Mouse (Mus musculus) neural tube, embryonic 12.5 days (tissue): ENCODE data around the gene Dao. TPM values are rescaled to one million over a fixed set of nuclear protein-coding genes. Genes with fewer than 3 reads are reported as not detected.

Source experiments
- ATAC-seq: fragments of 200-750 bp; cut with Nextera tagmentation; 2 replicates; pipeline ENCODE4 v1.8.0; 2017; ENCODE audit warnings: low read depth, mild to moderate bottlenecking, moderate TSS enrichment, moderate library complexity; ENCODE audit not compliant: low FRiP score
- H3K27ac ChIP-seq: fragments of 300-500 bp; sonication (generic); 2 replicates; pipeline ENCODE4 v1.5.1; 2016
- H3K27me3 ChIP-seq: fragments of 300-500 bp; sonication (generic); replicated peaks from 2 replicates; pipeline ENCODE4 v1.6.1; 2016; ENCODE audit warnings: mild to moderate bottlenecking
- H3K36me3 ChIP-seq: fragments of 300-500 bp; sonication (generic); 2 replicates; pipeline ENCODE4 v1.6.1; 2016; ENCODE audit warnings: mild to moderate bottlenecking
- H3K4me1 ChIP-seq: fragments of 300-500 bp; sonication (generic); 2 replicates; pipeline ENCODE4 v1.6.1; 2016
- H3K4me2 ChIP-seq: fragments of 300-500 bp; sonication (generic); replicated peaks from 2 replicates; pipeline ENCODE4 v1.6.1; 2016; ENCODE audit warnings: mild to moderate bottlenecking
- H3K4me3 ChIP-seq: fragments of 300-500 bp; sonication (generic); 2 replicates; pipeline ENCODE4 v1.5.1; 2016
- H3K9ac ChIP-seq: fragments of 300-500 bp; sonication (generic); 2 replicates; pipeline ENCODE4 v1.6.1; 2016; ENCODE audit warnings: mild to moderate bottlenecking
- H3K9me3 ChIP-seq: fragments of 300-500 bp; sonication (generic); 2 replicates; pipeline ENCODE4 v1.6.1; 2016; ENCODE audit warnings: mild to moderate bottlenecking
- WGBS: fragments of 180-500 bp; shearing (Covaris S2); methylation state at CpG from one replicate; pipeline ENCODE4 v1.1.7; 2016; 5-methylcytosine and 5-hydroxymethylcytosine counted together
- polyA plus RNA-seq: library from polyadenylated mRNA; unstranded; fragments of >200 nt; fragmentation: Nextera tagmentation; extraction: Ambion mirVana; gene quantifications from 2 replicates; pipeline ENCODE4 v1.2.1, GENCODE M21; 2016

Dao gene
- polyA plus RNA-seq, 1 experiment from 2014 or later: not detected

DNA sequence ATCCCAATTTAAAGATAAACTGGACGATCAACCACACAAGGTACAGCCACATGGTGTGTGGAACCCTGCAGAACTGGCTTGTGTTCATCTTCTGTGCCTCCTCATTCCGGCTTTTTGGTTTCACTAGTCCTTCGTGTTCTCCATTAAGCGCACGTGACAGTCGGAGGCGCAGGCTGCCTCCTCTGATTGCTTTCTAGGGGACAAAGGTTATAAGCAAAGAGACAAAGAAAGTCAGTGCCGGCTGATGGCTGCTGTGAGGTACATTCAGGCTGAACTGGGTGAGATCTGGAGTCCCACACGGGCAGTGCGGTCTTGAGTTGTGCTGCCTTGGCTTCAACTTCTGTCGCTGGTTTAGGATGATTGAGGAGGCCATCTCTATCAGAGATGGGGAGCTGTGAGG, 1.1 kb downstream of the Dao start:
- Histone ChIP-seq H3K4me2 (no peak overlapping the region), H3K36me3 (no peaks in the 10 kb centered on the region), H3K4me1 (no peaks in the 10 kb centered on the region), H3K9me3 (no peaks in the 10 kb centered on the region), H3K4me3 (no peak overlapping the region), H3K27me3 (no peaks in the 10 kb centered on the region), H3K27ac (no peak overlapping the region), H3K9ac (no peak overlapping the region)
- no peak for ATAC-seq
- WGBS: 44% methylated on average over 11 of the region's 11 CpGs

GRCm38 (mm10) chr5:114005100-114005499, 1.6 kb downstream of the Dao start:
- no peak overlapping the region for H3K4me3 ChIP-seq
- no peak for ATAC-seq
- H3K27ac ChIP-seq: no peak overlapping the region
- H3K27me3 ChIP-seq: no peaks in the 10 kb centered on the region
- no peaks in the 10 kb centered on the region for H3K36me3 ChIP-seq
- WGBS: 46% methylated on average over 5 of the region's 5 CpGs
- H3K9me3 ChIP-seq: no peaks in the 10 kb centered on the region
- H3K9ac ChIP-seq: no peak overlapping the region
- no peaks in the 10 kb centered on the region for H3K4me1 ChIP-seq
- no peak overlapping the region for H3K4me2 ChIP-seq

DNA sequence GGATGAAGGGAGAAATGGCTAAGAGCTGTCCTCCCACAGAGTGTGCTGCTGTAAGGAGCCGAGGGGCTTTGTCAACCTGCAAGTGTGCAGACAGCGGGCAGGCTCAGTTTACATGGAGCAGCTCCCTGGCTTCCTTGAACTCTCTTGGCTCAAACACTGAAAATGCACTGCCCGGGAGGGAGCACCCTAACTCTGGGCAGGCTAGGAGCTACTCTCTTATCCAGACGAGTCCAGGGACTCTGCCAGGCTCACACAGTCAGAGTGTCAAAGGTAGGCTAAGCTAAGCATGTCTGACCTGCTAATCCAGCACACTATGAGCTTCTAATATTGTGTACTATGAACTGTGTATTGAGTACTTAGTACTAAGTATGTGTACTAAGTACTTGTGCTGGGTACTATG, 3.5 kb downstream of the Dao start:
- Histone ChIP-seq H3K4me3 (no peak overlapping the region), H3K4me1 (no peaks in the 10 kb centered on the region), H3K9me3 (no peaks in the 10 kb centered on the region), H3K4me2 (no peak overlapping the region), H3K27ac (no peak overlapping the region), H3K27me3 (no peaks in the 10 kb centered on the region), H3K36me3 (no peaks in the 10 kb centered on the region), H3K9ac (no peak overlapping the region)
- WGBS: 85% methylated on average over 4 of the region's 4 CpGs
- ATAC-seq: no peak

GRCm38 (mm10) chr5:114007753-114008453, 4.4 kb downstream of the Dao start:
- no peaks in the 10 kb centered on the region for H3K9me3 ChIP-seq
- H3K4me1 ChIP-seq: no peaks in the 10 kb centered on the region
- 78% methylated on average over 12 of the region's 12 CpGs for WGBS
- H3K4me2 ChIP-seq: no peak overlapping the region
- H3K27ac ChIP-seq: no peak overlapping the region
- H3K36me3 ChIP-seq: no peaks in the 10 kb centered on the region
- H3K9ac ChIP-seq: no peak overlapping the region
- no peak overlapping the region for H3K4me3 ChIP-seq
- no peaks in the 10 kb centered on the region for H3K27me3 ChIP-seq
- no peak for ATAC-seq

GRCm38 (mm10) chr5:114009049-114009448, 5.5 kb downstream of the Dao start:
- no peaks in the 10 kb centered on the region for H3K9me3 ChIP-seq
- no peak overlapping the region for H3K9ac ChIP-seq
- ATAC-seq: no peak
- 64% methylated on average over 4 of the region's 4 CpGs for WGBS
- no peak overlapping the region for H3K4me3 ChIP-seq
- no peak overlapping the region for H3K4me2 ChIP-seq
- H3K27ac ChIP-seq: no peak overlapping the region
- H3K36me3 ChIP-seq: no peaks in the 10 kb centered on the region
- H3K27me3 ChIP-seq: no peaks in the 10 kb centered on the region
- no peaks in the 10 kb centered on the region for H3K4me1 ChIP-seq

DNA sequence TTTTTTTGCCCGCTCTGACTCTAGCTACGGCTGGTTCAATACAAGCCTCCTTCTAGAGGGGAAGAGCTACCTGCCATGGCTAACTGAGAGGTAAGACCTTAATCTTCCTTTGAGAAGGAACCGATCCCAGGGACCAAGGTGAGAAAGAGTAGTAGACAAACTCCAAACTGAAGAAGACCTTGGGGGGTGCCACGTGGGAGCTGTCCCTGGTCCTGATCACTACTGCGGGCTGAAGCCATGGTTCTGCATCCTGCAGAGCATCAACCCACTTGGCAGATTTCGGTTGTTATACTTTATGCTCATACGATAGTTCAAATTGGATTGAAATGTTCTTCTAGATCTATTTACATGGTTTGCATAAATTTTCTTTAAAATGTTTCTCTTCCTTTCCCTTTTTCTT, 11.6 kb downstream of the Dao start:
- WGBS: 66% methylated on average over 7 of the region's 7 CpGs

DNA sequence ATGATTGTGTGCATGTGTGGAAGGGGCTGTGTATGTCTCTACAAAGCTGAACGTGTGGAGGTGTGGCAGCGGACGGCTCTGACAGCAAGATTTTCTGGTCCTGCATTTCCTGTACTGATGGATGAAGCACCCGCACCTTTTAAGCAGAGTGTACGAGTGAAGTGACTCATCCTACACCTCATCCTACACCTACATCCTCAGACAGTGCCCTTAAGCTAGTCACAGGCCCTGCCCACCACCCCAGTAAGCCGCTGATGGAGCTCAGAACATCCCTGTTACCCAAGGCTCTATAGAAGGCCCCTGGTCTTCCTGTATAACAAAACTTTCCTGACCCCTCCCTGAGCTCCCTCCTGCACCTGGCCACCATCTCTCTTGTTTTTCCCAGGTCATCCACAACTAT, 20.9 kb downstream of the Dao start:
- no peak overlapping the region for H3K4me3 ChIP-seq
- ATAC-seq: no peak
- peak overlapping the region; percentile 35 for H3K4me2 ChIP-seq
- no peak overlapping the region for H3K27ac ChIP-seq
- no peak overlapping the region for H3K9ac ChIP-seq
- no peaks in the 10 kb centered on the region for H3K27me3 ChIP-seq
- peaks cover 8% of the 10 kb centered on the region; the same call in 1 of the 2 replicates for H3K4me1 ChIP-seq
- H3K36me3 ChIP-seq: 0 out of 2 replicates have a peak, but pooled peaks cover 3% of the 10 kb centered on the region
- 73% methylated on average over 6 of the region's 6 CpGs for WGBS
- H3K9me3 ChIP-seq: no peaks in the 10 kb centered on the region

More for the DNA sequence above, 11.6 kb downstream of the Dao start:
- Histone ChIP-seq H3K9ac (no peak overlapping the region), H3K27ac (no peak overlapping the region), H3K9me3 (no peaks in the 10 kb centered on the region), H3K4me1 (no peaks in the 10 kb centered on the region), H3K36me3 (no peaks in the 10 kb centered on the region), H3K4me3 (no peak overlapping the region), H3K4me2 (no peak overlapping the region), H3K27me3 (no peaks in the 10 kb centered on the region)
- no peak for ATAC-seq

DNA sequence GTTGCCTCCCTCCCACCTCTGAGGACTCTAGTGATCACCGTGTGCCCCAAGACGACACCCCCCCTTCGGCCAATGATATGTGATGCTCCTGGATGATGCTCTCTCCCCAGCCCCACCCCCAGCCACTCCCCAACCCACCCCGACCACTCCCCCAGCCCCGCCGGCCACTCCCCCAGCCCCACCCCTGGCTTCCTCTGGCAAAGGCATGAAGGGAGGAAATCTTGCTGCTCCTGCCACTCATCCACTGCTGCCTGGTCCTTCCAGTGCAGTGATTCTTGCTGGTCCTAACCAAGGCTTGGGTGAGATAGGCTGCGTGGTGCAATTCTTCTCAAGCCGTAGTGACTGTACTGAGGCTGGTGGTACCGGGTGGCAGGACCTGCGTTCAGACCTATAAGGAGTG, 21.4 kb downstream of the Dao start:
- H3K9me3 ChIP-seq: no peaks in the 10 kb centered on the region
- peaks cover 8% of the 10 kb centered on the region; the same call in 1 of the 2 replicates for H3K4me1 ChIP-seq
- H3K4me3 ChIP-seq: no peak overlapping the region
- ATAC-seq: no peak
- WGBS: 12% methylated on average over 10 of the region's 10 CpGs
- peak overlapping the region; percentile 35 for H3K4me2 ChIP-seq
- no peaks in the 10 kb centered on the region for H3K27me3 ChIP-seq
- no peak overlapping the region for H3K9ac ChIP-seq
- no peak overlapping the region for H3K27ac ChIP-seq
- 0 out of 2 replicates have a peak, but pooled peaks cover 3% of the 10 kb centered on the region for H3K36me3 ChIP-seq

DNA sequence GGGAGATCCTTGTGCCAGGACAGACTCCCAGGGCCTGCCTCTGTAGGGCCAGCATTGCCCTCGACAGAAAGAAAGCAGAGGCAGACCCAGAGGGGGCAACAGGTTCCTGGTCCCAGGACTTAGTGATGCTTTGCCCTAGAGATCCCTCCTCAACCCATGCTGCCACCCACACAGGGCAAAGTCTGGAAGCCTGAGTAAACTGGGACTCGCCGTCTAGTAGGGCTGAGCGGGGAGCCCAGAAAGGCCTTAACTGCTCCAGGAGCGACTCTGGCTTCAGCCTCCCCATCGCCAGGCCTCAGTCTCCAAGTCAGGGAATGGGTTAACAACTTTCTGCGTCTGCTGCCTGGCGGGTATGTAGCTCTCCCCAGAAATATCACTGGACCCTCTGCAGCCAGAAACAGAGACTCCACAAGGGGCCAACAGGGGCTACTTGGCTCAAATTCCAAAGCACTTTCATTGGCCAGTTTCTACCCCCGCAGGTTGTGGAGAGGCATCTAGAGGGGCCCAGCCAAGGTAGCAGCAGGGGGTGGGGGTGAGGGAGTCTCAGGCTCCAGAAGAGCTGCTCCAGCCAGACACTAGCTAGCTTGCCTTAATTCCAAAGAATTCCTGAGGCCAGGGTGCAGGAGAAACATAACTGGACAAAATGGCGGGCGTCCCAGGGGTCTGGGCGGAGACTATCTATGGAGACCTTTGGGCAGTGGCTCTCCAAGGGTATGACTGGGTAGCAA, 23.9 kb downstream of the Dao start:
- Histone ChIP-seq H3K9ac (no peak overlapping the region), H3K4me1 (peaks cover 12% of the 10 kb centered on the region; the same call in 1 of the 2 replicates), H3K4me3 (no peak overlapping the region), H3K27me3 (no peaks in the 10 kb centered on the region), H3K9me3 (0 out of 2 replicates have a peak, but pooled peaks cover 3% of the 10 kb centered on the region), H3K36me3 (peaks cover 6% of the 10 kb centered on the region; the same call in 1 of the 2 replicates), H3K4me2 (no peak overlapping the region), H3K27ac (no peak overlapping the region)
- no peak for ATAC-seq
- WGBS: 89% methylated on average over 12 of the region's 12 CpGs

GRCm38 (mm10) chr5:114028111-114028510, 24.6 kb downstream of the Dao start:
- 88% methylated on average over 12 of the region's 12 CpGs for WGBS
- peaks cover 8% of the 10 kb centered on the region; the same call in 1 of the 2 replicates for H3K36me3 ChIP-seq
- ATAC-seq: no peak
- no peak overlapping the region for H3K4me3 ChIP-seq
- no peaks in the 10 kb centered on the region for H3K27me3 ChIP-seq
- no peak overlapping the region for H3K4me2 ChIP-seq
- no peak overlapping the region for H3K9ac ChIP-seq
- H3K9me3 ChIP-seq: 0 out of 2 replicates have a peak, but pooled peaks cover 3% of the 10 kb centered on the region
- H3K4me1 ChIP-seq: peaks cover 12% of the 10 kb centered on the region; the same call in 1 of the 2 replicates
- no peak overlapping the region for H3K27ac ChIP-seq

DNA sequence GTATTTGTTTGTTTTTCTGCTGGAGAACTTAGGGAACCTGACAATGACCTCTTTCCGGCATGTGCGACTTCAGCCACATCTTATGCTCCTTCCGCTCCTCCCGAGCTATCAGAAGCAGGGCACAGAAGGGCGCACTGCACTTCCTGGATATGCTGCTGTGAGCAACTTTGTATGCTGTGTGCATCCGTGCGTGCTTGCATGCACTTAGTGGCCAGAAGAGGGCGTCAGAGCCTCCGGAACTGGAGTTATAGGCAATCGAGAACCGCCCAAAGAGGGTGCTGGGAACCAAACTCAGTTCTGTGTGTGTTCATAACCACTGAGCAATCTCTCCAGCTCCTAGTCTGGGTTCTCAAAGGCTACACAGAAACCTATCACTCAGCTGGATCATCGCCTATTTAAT, 27.1 kb downstream of the Dao start:
- WGBS: 96% methylated on average over 12 of the region's 12 CpGs
- ATAC-seq: no peak
- Histone ChIP-seq H3K4me2 (no peak overlapping the region), H3K9me3 (0 out of 2 replicates have a peak, but pooled peaks cover 3% of the 10 kb centered on the region), H3K27ac (no peak overlapping the region), H3K27me3 (no peaks in the 10 kb centered on the region), H3K36me3 (peaks cover 16% of the 10 kb centered on the region), H3K4me1 (0 out of 2 replicates have a peak, but pooled peaks cover 3% of the 10 kb centered on the region), H3K9ac (no peak overlapping the region), H3K4me3 (no peak overlapping the region)

DNA sequence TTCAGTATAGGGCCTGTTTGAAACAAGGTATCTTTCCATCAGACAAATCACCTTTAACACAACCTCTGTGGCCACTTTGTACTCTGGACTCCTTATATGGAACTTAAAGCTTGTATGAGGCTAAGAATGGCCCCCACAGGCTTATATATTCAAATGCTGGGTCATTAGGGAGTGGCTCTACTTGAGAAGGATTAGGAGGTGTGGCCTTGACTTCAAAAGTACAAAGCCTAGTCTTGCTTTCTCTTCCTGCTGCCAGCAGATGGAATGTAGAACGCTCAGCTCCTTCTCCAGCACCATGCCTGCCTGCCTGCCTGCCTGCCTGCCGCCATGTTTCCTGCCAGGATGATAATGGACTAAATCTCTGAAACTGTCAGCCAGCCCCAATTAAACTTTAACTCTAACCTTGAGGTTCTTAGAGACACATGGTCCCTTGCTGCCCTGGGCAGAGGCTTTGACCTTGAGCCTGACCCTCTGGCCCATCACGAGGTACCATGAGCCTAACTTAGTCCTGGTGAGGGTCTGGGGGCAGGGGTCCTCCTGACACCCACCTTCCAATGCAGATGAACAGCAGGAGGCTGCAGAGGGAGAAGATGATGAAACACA, 28.8 kb downstream of the Dao start:
- no peak overlapping the region for H3K4me3 ChIP-seq
- 0 out of 2 replicates have a peak, but pooled peaks cover 3% of the 10 kb centered on the region for H3K4me1 ChIP-seq
- H3K9me3 ChIP-seq: 0 out of 2 replicates have a peak, but pooled peaks cover 3% of the 10 kb centered on the region
- no peak overlapping the region for H3K27ac ChIP-seq
- WGBS: 89% methylated on average over 3 of the region's 3 CpGs
- H3K36me3 ChIP-seq: peaks cover 16% of the 10 kb centered on the region
- no peak overlapping the region for H3K4me2 ChIP-seq
- H3K9ac ChIP-seq: no peak overlapping the region
- ATAC-seq: no peak
- H3K27me3 ChIP-seq: no peaks in the 10 kb centered on the region
